Mouse (Mus musculus) ES-E14 (cell line): ENCODE data around the gene Tnfaip3. TPM values are rescaled to one million over a fixed set of nuclear protein-coding genes. Genes with fewer than 3 reads are reported as not detected.

Source experiments
- DNase-seq: peaks from one replicate; pipeline ENCODE4 v3.0.0-alpha.2; 2013; ENCODE audit warnings: low read depth, low spot score
- H3K27ac ChIP-seq: 2 replicates; pipeline ENCODE4 v1.5.1; 2012; ENCODE audit warnings: low read depth, mild to moderate bottlenecking, low read length, moderate library complexity, mixed read lengths; ENCODE audit not compliant: poor library complexity, insufficient read depth, severe bottlenecking
- H3K36me3 ChIP-seq: 2 replicates; pipeline ENCODE4 v1.6.1; 2012; ENCODE audit warnings: mild to moderate bottlenecking, low read length, moderate library complexity, mixed read lengths; ENCODE audit not compliant: control insufficient read depth, poor library complexity, insufficient read depth, severe bottlenecking
- H3K4me1 ChIP-seq, 2 experiments: fragments of 150-350 bp in 1 of 2; sonication (generic) in 1 of 2; 2 replicates each; pipeline ENCODE4 v1.6.1; 2012; ENCODE audit warnings: low read length in 2 of 2, mild to moderate bottlenecking in 1 of 2, mixed read lengths in 1 of 2; ENCODE audit not compliant: control insufficient read depth in 2 of 2, insufficient read depth in 2 of 2, poor library complexity in 1 of 2
- H3K4me3 ChIP-seq, 2 experiments: fragments of 150-350 bp in 1 of 2; sonication (generic) in 1 of 2; 2 replicates each; pipeline ENCODE4 v1.5.1; 2012; ENCODE audit warnings: low read length in 2 of 2, low read depth in 1 of 2, mild to moderate bottlenecking in 1 of 2, mixed read lengths in 1 of 2; ENCODE audit not compliant: insufficient read depth in 1 of 2, poor library complexity in 1 of 2, severe bottlenecking in 1 of 2
- H3K9ac ChIP-seq: 2 replicates; pipeline ENCODE4 v1.6.1; 2012; ENCODE audit warnings: low read depth, mild to moderate bottlenecking, low read length, mixed read lengths; ENCODE audit not compliant: poor library complexity, insufficient read depth, severe bottlenecking
- H3K9me3 ChIP-seq: fragments of 150-350 bp; sonication (generic); 2 replicates; pipeline ENCODE4 v1.6.1; 2012; ENCODE audit warnings: low read depth, mild to moderate bottlenecking, low read length; ENCODE audit not compliant: control insufficient read depth, insufficient read depth
- CHD2 ChIP-seq: IDR thresholded peaks from 2 replicates; pipeline ENCODE4 v1.6.1; 2014; ENCODE audit warnings: mild to moderate bottlenecking, low read depth, low read length, inconsistent platforms
- HCFC1 ChIP-seq: IDR thresholded peaks from 2 replicates; pipeline ENCODE4 v1.6.1; 2012; ENCODE audit warnings: low read length, inconsistent platforms, borderline replicate concordance; ENCODE audit not compliant: insufficient read depth
- MAFK ChIP-seq: IDR thresholded peaks from 2 replicates; pipeline ENCODE4 v1.6.1; 2014; ENCODE audit warnings: mild to moderate bottlenecking, low read depth, low read length, inconsistent platforms; ENCODE audit not compliant: insufficient read depth
- ZC3H11A ChIP-seq: IDR thresholded peaks from 2 replicates; pipeline ENCODE4 v1.6.1; 2012; ENCODE audit warnings: low read depth, mild to moderate bottlenecking, inconsistent platforms, low read length, borderline replicate concordance
- ZNF384 ChIP-seq: IDR thresholded peaks from 2 replicates; pipeline ENCODE4 v1.6.1; 2012; ENCODE audit warnings: low read depth, low read length, inconsistent platforms
- in situ Hi-C, 2 experiments: fragments of 600-800 bp; cut with MboI; formaldehyde crosslinking; loops; one replicate each; pipeline ENCODE4 v1.15.1; 2025; ENCODE audit warnings: low sequenced_read_pairs in 2 of 2, inconsistent platforms in 1 of 2; ENCODE audit not compliant: unreplicated experiment in 2 of 2
- total RNA-seq: library from RNA; depleted of rRNA; stranded (reverse); fragments of 300-350 nt; gene quantifications from 2 replicates; pipeline ENCODE4 v1.2.3, GENCODE M21; 2012

The Tnfaip3 gene
- total RNA-seq, 1 experiment: 3.9 TPM

- Histone ChIP-seq H3K36me3 (no peaks in the 10 kb centered on the region), H3K4me3 (no peak overlapping the region), H3K27ac (no peak overlapping the region), H3K9me3 (no peaks in the 10 kb centered on the region), H3K4me1 (no peaks in the 10 kb centered on the region), H3K9ac (no peak overlapping the region)
- DNase-seq: no peak
- TF ChIP-seq ZNF384 (no peak), CHD2 (no peak), ZC3H11A (no peak), MAFK (no peak), HCFC1 (no peak)
- in situ Hi-C loops: no loop called here
These were observed 19.1 kb downstream of the Tnfaip3 start for GRCm38 (mm10) chr10:18996331-18996730.

GRCm38 (mm10) chr10:18995465-18996261 lies 19.8 kb downstream of the Tnfaip3 start:
- H3K27ac ChIP-seq: no peak overlapping the region
- no peak for TF ChIP-seq HCFC1
- no peak for TF ChIP-seq ZNF384
- no peak for TF ChIP-seq ZC3H11A
- TF ChIP-seq CHD2: no peak
- TF ChIP-seq MAFK: no peak
- DNase-seq: no peak
- H3K9me3 ChIP-seq: no peaks in the 10 kb centered on the region
- H3K4me1 ChIP-seq: no peaks in the 10 kb centered on the region
- H3K36me3 ChIP-seq: no peaks in the 10 kb centered on the region
- H3K9ac ChIP-seq: no peak overlapping the region
- in situ Hi-C loops: no loop called here
- no peak overlapping the region for H3K4me3 ChIP-seq

GRCm38 (mm10) chr10:18992971-18993370 lies 22.5 kb downstream of the Tnfaip3 start:
- no peak for DNase-seq
- Histone ChIP-seq H3K4me3 (no peak overlapping the region), H3K36me3 (no peaks in the 10 kb centered on the region), H3K4me1 (no peaks in the 10 kb centered on the region), H3K9me3 (no peaks in the 10 kb centered on the region), H3K27ac (no peak overlapping the region), H3K9ac (no peak overlapping the region)
- in situ Hi-C loops: no loop called here
- TF ChIP-seq HCFC1 (no peak), ZC3H11A (no peak), MAFK (no peak), CHD2 (no peak), ZNF384 (no peak)

GRCm38 (mm10) chr10:18991057-18991456 lies 24.4 kb downstream of the Tnfaip3 start:
- no peak for DNase-seq
- H3K4me1 ChIP-seq: no peaks in the 10 kb centered on the region
- no peaks in the 10 kb centered on the region for H3K36me3 ChIP-seq
- H3K4me3 ChIP-seq: no peak overlapping the region
- no peak overlapping the region for H3K9ac ChIP-seq
- no peak overlapping the region for H3K27ac ChIP-seq
- no peaks in the 10 kb centered on the region for H3K9me3 ChIP-seq
- in situ Hi-C loops: no loop called here
- TF ChIP-seq ZNF384: no peak
- no peak for TF ChIP-seq ZC3H11A
- no peak for TF ChIP-seq CHD2
- no peak for TF ChIP-seq HCFC1
- TF ChIP-seq MAFK: no peak
